Mouse (Mus musculus) kidney, adult 2 months (tissue): ENCODE data around the gene Dkkl1. TPM values are rescaled to one million over a fixed set of nuclear protein-coding genes. Genes with fewer than 3 reads are reported as not detected.

Source experiments
- DNase-seq: peaks from one replicate; pipeline ENCODE4 v3.0.0; 2021
- H3K27ac ChIP-seq: fragments of 200-500 bp; 2 replicates; pipeline ENCODE4 v1.5.1; 2012; ENCODE audit warnings: low read depth, low read length, control low read depth, inconsistent platforms; ENCODE audit not compliant: insufficient read depth
- H3K27me3 ChIP-seq: fragments of 200-500 bp; replicated peaks from 2 replicates; pipeline ENCODE4 v1.6.1; 2012; ENCODE audit warnings: mild to moderate bottlenecking, moderate library complexity, low read length, inconsistent platforms; ENCODE audit not compliant: control insufficient read depth, insufficient read depth
- H3K36me3 ChIP-seq: fragments of 200-500 bp; 2 replicates; pipeline ENCODE4 v1.6.1; 2012; ENCODE audit warnings: mild to moderate bottlenecking, moderate library complexity, low read length, inconsistent platforms; ENCODE audit not compliant: control insufficient read depth, insufficient read depth
- H3K4me1 ChIP-seq: fragments of 200-500 bp; 2 replicates; pipeline ENCODE4 v1.6.1; 2011; ENCODE audit warnings: low read length; ENCODE audit not compliant: control insufficient read depth, insufficient read depth
- H3K4me3 ChIP-seq: fragments of 200-500 bp; 2 replicates; pipeline ENCODE4 v1.5.1; 2011; ENCODE audit warnings: mild to moderate bottlenecking, low read depth, low read length, control low read depth; ENCODE audit not compliant: insufficient read depth
- CTCF ChIP-seq: fragments of 200-500 bp; conservative IDR thresholded peaks from 2 replicates; pipeline ENCODE4 v1.5.1; 2011; ENCODE audit warnings: low read depth, mild to moderate bottlenecking, control low read depth, low read length, moderate library complexity, mixed read lengths; ENCODE audit not compliant: insufficient read depth, insufficient read length
- POLR2A ChIP-seq: fragments of 200-500 bp; IDR thresholded peaks from one replicate; pipeline ENCODE4 v1.6.1; 2011; ENCODE audit warnings: low read depth, low read length, control low read depth
- WGBS: fragments of 180-500 bp; shearing (Covaris S2); methylation state at CpG from one replicate; pipeline ENCODE4 v1.1.7; 2018; 5-methylcytosine and 5-hydroxymethylcytosine counted together
- polyA plus RNA-seq: library from polyadenylated mRNA; depleted of rRNA; stranded (reverse); fragments of >200 nt; gene quantifications from 2 replicates; pipeline ENCODE4 v1.2.3, GENCODE M21; 2012

The Dkkl1 gene
- polyA plus RNA-seq, 1 experiment, result 0.39 TPM

- DNase-seq, result no peak
- no peak overlapping the region for H3K27ac ChIP-seq
- H3K4me1 ChIP-seq, result no peaks in the 10 kb centered on the region
- no peak overlapping the region for H3K4me3 ChIP-seq
- H3K27me3 ChIP-seq, result no peaks in the 10 kb centered on the region
- H3K36me3 ChIP-seq, result no peaks in the 10 kb centered on the region
- TF ChIP-seq CTCF (no peak), POLR2A (no peak)
- 88% methylated on average over 18 of the region's 18 CpGs for WGBS
These were observed 16.6 kb upstream of the Dkkl1 start for GRCm38 (mm10) chr7:45228548-45228947.

DNA sequence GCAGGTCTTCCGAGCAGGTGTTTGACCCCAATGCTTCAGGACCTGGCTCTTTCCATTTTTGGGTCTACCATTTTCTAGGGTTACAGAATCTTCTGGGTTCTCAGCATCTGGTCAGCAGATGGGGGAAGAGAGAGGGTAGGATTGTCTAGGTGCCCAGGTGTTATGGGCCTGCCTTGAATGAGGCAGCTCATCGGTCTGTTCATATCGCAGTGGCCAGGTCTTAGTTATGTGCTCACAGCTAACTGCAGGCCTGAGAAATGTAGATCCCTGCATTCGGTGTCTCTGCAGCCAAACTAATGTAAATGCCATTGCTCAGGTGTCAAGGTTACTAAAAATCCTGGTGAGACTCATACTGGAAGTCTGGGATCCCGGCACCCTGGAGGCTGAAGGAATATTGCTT is 14.5 kb upstream of the Dkkl1 start:
- H3K4me1 ChIP-seq, result no peaks in the 10 kb centered on the region
- 98% methylated on average over 5 of the region's 5 CpGs for WGBS
- H3K36me3 ChIP-seq, result no peaks in the 10 kb centered on the region
- no peak overlapping the region for H3K27ac ChIP-seq
- TF ChIP-seq POLR2A (no peak), CTCF (no peak)
- H3K4me3 ChIP-seq, result no peak overlapping the region
- H3K27me3 ChIP-seq, result no peaks in the 10 kb centered on the region
- DNase-seq, result no peak

GRCm38 (mm10) chr7:45224826-45225225 is 12.9 kb upstream of the Dkkl1 start:
- no peaks in the 10 kb centered on the region for H3K36me3 ChIP-seq
- H3K27ac ChIP-seq, result no peak overlapping the region
- H3K27me3 ChIP-seq, result no peaks in the 10 kb centered on the region
- TF ChIP-seq CTCF (no peak), POLR2A (no peak)
- 82% methylated on average over 7 of the region's 7 CpGs for WGBS
- no peak overlapping the region for H3K4me3 ChIP-seq
- no peak for DNase-seq
- no peaks in the 10 kb centered on the region for H3K4me1 ChIP-seq

DNA sequence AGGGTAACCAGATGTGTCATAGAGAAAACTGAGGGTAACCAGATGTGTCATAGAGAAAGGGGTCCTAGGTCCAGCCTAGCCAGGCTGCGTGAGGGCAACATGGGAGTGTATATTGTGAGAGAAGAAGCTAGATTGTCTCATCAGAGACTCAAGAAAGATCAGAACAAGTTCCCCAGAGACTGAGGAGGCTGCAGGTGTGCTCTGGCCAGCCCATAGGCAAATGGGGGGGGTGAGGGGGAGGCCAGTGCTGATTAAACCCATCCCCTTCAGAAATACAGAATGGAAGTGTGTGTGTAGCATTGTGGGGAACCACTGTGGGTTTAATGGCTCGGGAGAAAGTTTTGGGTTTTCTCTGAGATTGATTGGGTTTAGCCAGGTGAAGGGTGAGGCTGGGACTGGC is 9.7 kb upstream of the Dkkl1 start:
- H3K4me3 ChIP-seq, result no peak overlapping the region
- WGBS, result 79% methylated on average over 2 of the region's 2 CpGs
- TF ChIP-seq CTCF, result no peak
- no peaks in the 10 kb centered on the region for H3K36me3 ChIP-seq
- no peaks in the 10 kb centered on the region for H3K27me3 ChIP-seq
- no peak for DNase-seq
- H3K27ac ChIP-seq, result no peak overlapping the region
- H3K4me1 ChIP-seq, result no peaks in the 10 kb centered on the region

GRCm38 (mm10) chr7:45216442-45217183 is 4.7 kb upstream of the Dkkl1 start:
- H3K27me3 ChIP-seq, result 0 out of 2 replicates have a peak, but pooled peaks cover 2% of the 10 kb centered on the region
- no peaks in the 10 kb centered on the region for H3K4me1 ChIP-seq
- WGBS, result 11% methylated on average over 13 of the region's 13 CpGs
- no peaks in the 10 kb centered on the region for H3K36me3 ChIP-seq
- H3K4me3 ChIP-seq, result peak overlapping the region; percentile 59
- H3K27ac ChIP-seq, result no peak overlapping the region
- TF ChIP-seq POLR2A, result no peak
- no peak for TF ChIP-seq CTCF
- DNase-seq, result peak; percentile 64

GRCm38 (mm10) chr7:45215673-45216441 is 3.9 kb upstream of the Dkkl1 start, which contains the start of gene Tead2:
Gene Tead2, plus strand, starts transcription at chr7:45215753.
- H3K4me3 ChIP-seq, result peak within 1 kb of the TSS; percentile 59
- peak; percentile 45 for DNase-seq
- no peak for TF ChIP-seq POLR2A
- TF ChIP-seq CTCF, result no peak
- 2% methylated on average over 55 of the region's 55 CpGs for WGBS
- no peak within 1 kb of the TSS for H3K27ac ChIP-seq
- 0 out of 2 replicates have a peak, but pooled peaks cover 2% of the 10 kb centered on the region for H3K27me3 ChIP-seq
- H3K4me1 ChIP-seq, result no peaks in the 10 kb centered on the region
- no peaks in the 10 kb centered on the region for H3K36me3 ChIP-seq

DNA sequence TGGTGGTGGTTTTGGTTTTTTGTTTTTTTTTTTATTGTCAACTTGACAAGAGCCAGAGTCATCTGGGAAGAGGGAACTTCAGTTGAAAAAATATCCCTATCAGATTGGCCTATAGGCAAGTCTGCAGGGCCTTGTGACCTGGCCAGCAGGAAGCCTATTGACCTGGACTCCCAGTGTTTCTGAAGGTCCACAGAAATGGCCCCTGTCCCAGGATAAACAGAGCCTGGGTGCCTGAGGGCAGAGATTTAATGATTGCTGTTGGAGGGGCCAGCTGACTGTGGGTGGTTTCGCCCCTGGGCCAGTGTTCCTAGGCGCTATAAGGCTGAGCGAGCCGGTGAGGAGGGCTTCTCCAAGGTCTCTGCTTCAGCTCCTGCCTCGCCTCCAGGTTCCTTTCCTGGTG is 1.8 kb upstream of the Dkkl1 start:
- Histone ChIP-seq H3K27me3 (0 out of 2 replicates have a peak, but pooled peaks cover 2% of the 10 kb centered on the region), H3K36me3 (no peaks in the 10 kb centered on the region), H3K4me1 (no peaks in the 10 kb centered on the region), H3K27ac (no peak overlapping the region), H3K4me3 (no peak overlapping the region)
- no peak for DNase-seq
- TF ChIP-seq CTCF, result no peak
- TF ChIP-seq POLR2A, result no peak
- WGBS, result 84% methylated on average over 5 of the region's 5 CpGs
